ENCODE assay signal across 8 mouse cellular contexts in genomic region chr11:79253542-79254390, GRCm38 (mm10). TPM values are rescaled to one million over a fixed set of nuclear protein-coding genes. Genes with fewer than 3 reads are reported as not detected.
A peak's percentile ranks its signal among the peaks of the same experiment; 100 is the strongest.
DNase-seq lines count a peak whose midpoint lies in the region; ATAC-seq lines count a peak whose summit lies in the region.

No protein-coding gene starts in this region.

- peaks cover 3% of the 10 kb centered on the region; the same call in 1 of the 2 replicates for H3K4me1 ChIP-seq in limb, embryonic 11.5 days (ENCODE audit: control insufficient read depth, insufficient read depth, low read length)
- H3K4me1 ChIP-seq in midbrain, embryonic 10.5 days, result peaks cover 29% of the 10 kb centered on the region

- H3K4me2 ChIP-seq in limb, embryonic 11.5 days (ENCODE audit: low read depth, severe bottlenecking), result peak overlapping the region; percentile 67

- WGBS in limb, embryonic 11.5 days, result 3% methylated on average over 49 of the region's 49 CpGs
- WGBS in midbrain, embryonic 10.5 days, result 3% methylated on average over 49 of the region's 49 CpGs

- H3K4me3 ChIP-seq in limb, embryonic 11.5 days (ENCODE audit: low read depth, low read length), result peak overlapping the region; percentile 95
- peak overlapping the region; percentile 96 for H3K4me3 ChIP-seq in midbrain, embryonic 10.5 days

- intact Hi-C loops in gastrocnemius, postnatal 14 days (cut with DNase I; ENCODE audit: low total_unique reads), result no loop called here

- peak overlapping the region; percentile 90 for H3K27ac ChIP-seq in limb, embryonic 11.5 days (replicated peaks; ENCODE audit: low read depth, low read length)
- H3K27ac ChIP-seq in midbrain, embryonic 10.5 days (replicated peaks), result peak overlapping the region; percentile 96

- no peaks in the 10 kb centered on the region for H3K27me3 ChIP-seq in limb, embryonic 11.5 days (ENCODE audit: control insufficient read depth, insufficient read depth, low read length)
- H3K27me3 ChIP-seq in midbrain, embryonic 10.5 days (ENCODE audit: low read depth, poor library complexity, severe bottlenecking), result peaks cover 17% of the 10 kb centered on the region

- peak overlapping the region; percentile 98 for H3K9ac ChIP-seq in limb, embryonic 11.5 days (ENCODE audit: low read length)

- no peaks in the 10 kb centered on the region for H3K9me3 ChIP-seq in limb, embryonic 11.5 days (ENCODE audit: control insufficient read depth, low read length)
- no peaks in the 10 kb centered on the region for H3K9me3 ChIP-seq in midbrain, embryonic 10.5 days (replicated peaks)

- peaks cover 4% of the 10 kb centered on the region for H3K36me3 ChIP-seq in limb, embryonic 11.5 days (ENCODE audit: control insufficient read depth, insufficient read depth, low read length)
- H3K36me3 ChIP-seq in midbrain, embryonic 10.5 days, result peaks cover 36% of the 10 kb centered on the region

- peak; percentile 47 for DNase-seq in layer of hippocampus, adult 11-12 months (ENCODE audit: low spot score)
- DNase-seq in layer of hippocampus, postnatal 10 days (ENCODE audit: low spot score in 2 of 2), result no peak
- peak; percentile 48 to 49 for DNase-seq in cerebellum, postnatal 36 days
- peak; percentile 69 for DNase-seq in gastrocnemius, postnatal 14 days
- peak; percentile 66 for DNase-seq in limb, embryonic 11.5 days (ENCODE audit: low spot score)
- DNase-seq in midbrain, embryonic 10.5 days (ENCODE audit: low spot score), result peak; percentile 25
- DNase-seq in spleen, postnatal 36 days (ENCODE audit: low spot score in 2 of 2), result peak; percentile 45 to 65

- peak; percentile 23 for ATAC-seq in inflammation-experienced regulatory T-cells, adult 6 months
- ATAC-seq in limb, embryonic 11.5 days (ENCODE audit: insufficient number of reproducible peaks, low FRiP score, low TSS enrichment, low read depth), result peak; percentile 55; the same call in 1 of the 2 replicates

RNA-seq across cellular contexts. Expression of gene Wsb1, which starts 0.7 kb away (rescaled TPM):
- total RNA-seq in layer of hippocampus, postnatal 10 days (2021), result 100 to 1,000 TPM in 1 of 2 experiments, 10 to 100 TPM in 1; 93.4 to 122 TPM
- total RNA-seq in gastrocnemius, postnatal 14 days (2021), result 10 to 100 TPM; 16.5 to 19.1 TPM
- polyA plus RNA-seq in inflammation-experienced regulatory T-cells, adult 6 months (2017; shearing (Covaris generic)), result 100 to 1,000 TPM in 1 of 3 experiments, 10 to 100 TPM in 2; 76.6 to 101 (median 89.4) TPM
- polyA plus RNA-seq in limb, embryonic 11.5 days (2014; fragmentation: Nextera tagmentation; extraction: Ambion mirVana), result 376 and 418 TPM in 2 replicates
- 253 and 339 TPM in 2 replicates for polyA plus RNA-seq in midbrain, embryonic 10.5 days (2016; fragmentation: Nextera tagmentation; extraction: Ambion mirVana)

RNA-seq across cellular contexts. Expression of gene Gm9964, which starts 42.9 kb away (rescaled TPM):
- total RNA-seq in layer of hippocampus, postnatal 10 days (2021), result 1 to 10 TPM in 1 of 2 experiments, not detected in 1; 1.6 TPM
- total RNA-seq in gastrocnemius, postnatal 14 days (2021), result not detected
- not detected for polyA plus RNA-seq in inflammation-experienced regulatory T-cells, adult 6 months (2017; shearing (Covaris generic))
- not detected in 2 replicates for polyA plus RNA-seq in limb, embryonic 11.5 days (2014; fragmentation: Nextera tagmentation; extraction: Ambion mirVana)
- not detected in 2 replicates for polyA plus RNA-seq in midbrain, embryonic 10.5 days (2016; fragmentation: Nextera tagmentation; extraction: Ambion mirVana)

Comparison
In these comparisons a context has a peak if more than half of its experiments do, and no peak if none do; other contexts are left out.
1. DNase-seq: peak in layer of hippocampus, adult 11-12 months (single experiment), cerebellum, postnatal 36 days (2 of 2), gastrocnemius, postnatal 14 days (single experiment), limb, embryonic 11.5 days (single experiment), midbrain, embryonic 10.5 days (single experiment) and spleen, postnatal 36 days (2 of 2); none in layer of hippocampus, postnatal 10 days (0 of 2).